Mouse (Mus musculus): ENCODE measurements around the gene Peli3.
A peak's percentile ranks its signal among the peaks of the same experiment; 100 is the strongest.
"Not testable (repeated sequence)": the region's sequence is repeated elsewhere in the genome, so short reads cannot be mapped to it uniquely, and the experiment has no call there.

Gene Peli3

DNA sequence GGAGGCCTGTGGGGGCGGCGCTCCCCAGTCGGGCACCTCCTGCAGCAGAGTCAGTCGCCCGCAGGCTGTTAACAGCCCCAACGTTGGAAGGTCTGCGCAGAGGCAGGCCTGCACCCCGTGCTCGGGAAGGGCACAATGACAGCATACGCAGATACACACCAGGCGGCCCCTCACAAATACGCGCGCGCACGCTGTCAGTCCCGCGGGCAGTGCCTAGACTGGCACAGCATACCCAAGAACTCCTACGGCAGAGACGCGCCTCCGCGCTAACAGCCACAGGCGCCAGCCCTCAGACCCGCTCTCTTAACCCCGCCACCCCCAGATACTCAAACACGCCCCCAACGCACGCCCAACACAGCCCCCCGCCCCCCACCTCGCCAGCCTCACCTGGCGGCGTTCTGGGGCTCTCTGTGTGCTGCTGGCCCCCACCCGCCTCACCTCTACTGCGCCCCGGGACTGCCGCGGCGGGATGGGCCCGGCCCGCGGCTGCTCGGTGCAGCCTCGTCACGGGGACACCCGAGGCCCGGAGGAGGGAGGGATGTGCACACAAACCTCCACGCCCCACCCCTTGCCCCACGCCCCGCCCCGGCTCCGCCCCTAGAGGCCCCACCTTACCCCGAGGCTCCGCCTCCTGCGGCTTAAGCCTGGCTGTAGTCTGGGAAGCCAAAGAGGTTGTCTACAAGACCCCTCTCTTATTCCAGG is at the start of gene Peli3:
Gene Peli3, minus strand, starts transcription at position 577 of the 702 bp plus-strand sequence.
- DNase-seq: peak; percentile 82

DNA sequence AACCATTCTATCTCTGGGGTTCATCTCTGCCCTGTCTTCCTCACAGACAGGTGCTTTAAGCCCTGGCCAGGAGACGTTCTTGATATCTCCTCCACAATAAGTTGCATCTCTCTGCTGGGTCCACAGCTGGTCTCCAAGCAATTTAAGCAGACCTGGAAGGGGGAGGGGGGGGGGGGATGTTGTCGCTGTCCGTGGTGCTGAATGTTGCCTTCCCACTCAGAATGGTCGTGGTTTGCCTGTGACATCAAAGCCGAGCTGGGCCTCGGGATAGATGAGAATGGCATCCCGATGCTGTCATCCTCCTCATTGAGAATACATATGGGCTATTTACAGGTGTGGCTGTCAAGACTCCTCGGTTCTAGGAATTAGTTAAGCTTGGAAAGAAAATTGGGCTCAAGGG is 49.4 kb upstream of the Peli3 start:
- no peak for DNase-seq

DNA sequence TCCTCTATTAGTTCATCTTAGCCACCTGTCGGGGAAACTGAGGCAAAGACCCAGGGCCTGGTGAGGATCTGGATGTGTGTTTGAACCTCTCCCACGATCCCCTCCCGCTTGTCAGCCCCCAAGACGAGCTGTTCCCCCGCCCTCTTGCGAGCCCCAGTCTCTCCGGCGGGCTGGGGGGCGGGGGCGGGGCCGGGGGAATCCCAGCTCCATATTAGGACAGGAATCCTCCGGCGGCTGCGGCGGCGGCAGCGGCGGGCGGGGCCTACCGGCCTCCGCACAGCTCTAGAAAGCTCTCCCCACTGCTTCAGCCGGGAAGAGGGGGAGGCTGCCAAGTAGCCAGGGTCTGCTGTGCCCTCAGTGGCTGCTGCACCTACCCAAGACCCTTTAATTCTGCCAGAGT is 47.8 kb upstream of the Peli3 start:
- peak; percentile 65 for DNase-seq

DNA sequence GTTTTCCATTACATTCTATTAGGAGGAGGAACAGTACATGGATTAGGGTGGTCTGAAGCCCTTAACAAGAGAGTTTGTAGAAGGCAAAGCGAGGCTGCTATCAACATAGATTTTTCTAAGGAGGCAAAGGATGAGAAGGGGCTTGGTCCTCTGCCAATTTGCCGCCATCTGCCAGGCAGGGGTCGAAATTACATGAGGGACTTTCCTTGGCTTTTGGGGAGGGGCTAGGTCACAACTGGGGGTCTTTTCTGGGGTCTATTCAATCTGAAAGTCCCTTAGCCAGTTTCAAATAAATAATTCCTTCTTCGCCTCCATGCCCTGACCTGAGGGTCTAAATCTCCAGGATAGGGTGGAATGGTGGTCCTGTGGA is 47.3 kb upstream of the Peli3 start, which contains the start of gene Npas4:
Gene Npas4, minus strand, starts transcription at position 61 of the 370 bp plus-strand sequence.
- DNase-seq: no peak

DNA sequence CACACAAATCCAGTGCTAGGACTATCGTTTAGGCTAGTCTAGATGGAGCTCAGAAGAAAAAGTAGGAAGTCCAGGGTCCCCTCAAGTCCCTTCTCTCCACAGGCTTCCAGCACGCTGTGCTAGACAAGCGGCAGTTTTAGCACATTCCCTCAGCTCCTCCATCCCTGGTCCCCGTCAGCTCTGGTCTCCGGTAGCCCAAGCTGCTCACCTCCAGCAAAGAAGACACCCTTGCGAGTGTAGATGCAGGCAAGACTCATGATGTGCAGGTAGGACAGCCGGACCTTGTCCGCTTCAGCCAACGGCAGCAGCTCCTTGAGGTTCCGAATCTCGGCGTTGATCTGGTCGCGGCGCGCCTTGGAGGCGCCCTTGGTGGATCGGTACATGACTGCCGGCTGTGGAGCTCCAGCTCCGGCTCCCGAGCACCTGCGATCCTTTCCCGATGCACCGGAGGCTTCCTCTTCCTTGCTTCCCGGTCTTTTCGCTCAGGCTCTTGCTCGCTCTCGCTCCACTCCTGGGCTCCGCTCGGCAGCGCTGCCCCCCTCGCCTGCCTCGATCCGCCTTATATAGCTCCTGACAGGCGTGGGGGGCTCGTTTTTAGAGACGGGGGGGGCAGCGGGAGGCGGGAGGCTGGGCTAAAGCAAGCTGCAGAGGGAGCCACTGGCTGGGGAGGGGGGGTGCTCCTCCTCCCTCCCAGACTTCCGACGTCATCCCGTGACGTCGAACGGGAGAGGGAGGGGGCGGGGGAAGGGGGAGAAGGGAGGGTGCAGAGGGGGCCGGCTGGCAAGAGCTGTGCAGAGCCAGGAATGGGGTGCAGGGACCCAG is 46.7 kb upstream of the Peli3 start:
- peak; percentile 86 for DNase-seq

DNA sequence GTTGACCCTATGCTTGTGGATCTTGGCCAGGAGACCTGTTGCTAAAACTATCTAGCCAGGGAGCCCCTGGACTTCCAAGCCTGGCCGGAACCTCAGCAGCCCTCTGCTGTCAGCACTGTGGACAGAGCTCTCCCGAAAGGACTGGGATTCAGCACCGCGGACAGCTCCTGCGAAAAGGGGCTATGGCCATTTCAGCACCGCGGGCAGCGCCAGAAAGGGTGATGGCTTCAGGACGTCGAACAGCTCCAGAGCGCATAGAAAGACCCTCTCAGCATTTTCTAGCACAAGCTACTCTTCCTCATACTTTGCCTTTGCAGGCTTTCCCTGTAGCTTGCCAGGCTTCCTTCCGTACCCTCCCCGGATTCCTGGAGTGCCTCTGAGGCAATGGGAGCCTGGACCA is 46.1 kb upstream of the Peli3 start:
- DNase-seq: no peak

DNA sequence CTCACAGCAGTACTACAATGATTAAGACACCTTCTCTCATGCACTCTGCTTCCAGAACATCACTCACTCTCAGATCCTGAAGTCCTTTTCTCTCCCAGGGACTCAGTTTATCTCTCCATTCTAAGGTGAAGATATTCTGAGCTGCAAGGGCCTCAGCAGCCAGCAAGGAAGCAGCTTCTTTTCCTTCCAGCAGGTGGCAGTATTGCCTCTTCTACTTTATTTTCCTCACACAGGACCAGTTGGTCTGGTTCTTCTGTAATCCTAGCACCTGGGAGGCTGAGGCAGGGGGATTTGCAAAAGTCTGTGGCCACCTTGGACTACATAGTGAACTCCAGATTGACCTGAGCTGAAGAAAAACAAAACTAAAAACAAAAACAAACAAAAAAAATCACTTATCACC is 38.8 kb upstream of the Peli3 start:
- DNase-seq: no peak

DNA sequence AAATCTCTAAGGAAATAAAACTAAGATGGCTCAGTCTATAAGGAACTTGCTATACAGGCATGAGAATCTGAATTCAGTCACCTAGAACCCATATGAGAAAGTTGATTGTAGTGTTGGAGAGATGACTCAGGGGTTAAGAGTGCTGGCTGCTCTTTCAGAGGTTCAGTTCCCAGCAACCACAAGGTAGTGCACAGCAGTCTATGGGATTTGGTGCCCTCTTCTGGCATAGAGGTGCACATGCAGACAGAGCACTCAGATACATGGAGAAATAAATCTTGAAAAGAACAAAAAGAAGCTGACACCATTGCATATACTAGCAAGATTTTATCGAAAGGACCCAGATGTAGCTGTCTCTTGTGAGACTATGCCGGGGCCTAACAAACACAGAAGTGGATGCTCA is 25.3 kb upstream of the Peli3 start:
- no peak for DNase-seq

DNA sequence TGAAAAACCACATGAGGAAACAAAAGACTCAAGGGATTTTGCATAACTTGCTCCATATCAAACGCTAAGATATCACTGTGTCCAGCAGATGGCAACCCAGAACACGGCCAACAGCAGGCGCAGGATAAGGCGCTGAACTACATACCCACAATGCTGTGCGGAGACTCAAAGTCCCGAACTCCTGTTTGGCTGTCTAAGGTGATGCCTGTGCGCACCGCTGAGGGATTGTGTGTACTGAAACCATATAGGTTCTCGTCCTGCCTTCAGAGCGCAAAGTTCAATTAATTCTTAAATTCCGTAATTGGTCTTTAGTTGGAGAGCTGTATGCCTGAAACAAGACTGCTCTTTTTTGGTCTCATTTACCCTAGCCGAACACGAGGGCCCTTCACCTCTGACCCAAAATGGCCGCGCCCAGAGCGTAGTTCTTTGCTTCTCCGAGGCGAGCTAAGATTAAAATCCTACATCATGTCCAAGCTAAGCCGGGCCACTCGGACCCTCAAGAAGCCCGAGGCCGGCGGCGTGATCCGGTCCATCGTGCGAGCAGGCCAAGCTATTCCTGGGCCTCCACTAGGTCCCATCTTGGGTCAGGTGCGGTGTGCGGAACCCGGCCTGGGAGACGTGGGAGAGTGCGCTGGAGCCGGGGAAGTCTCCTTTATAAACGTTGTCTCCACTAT is 19.1 kb upstream of the Peli3 start, which contains the start of gene Mrpl11:
Gene Mrpl11, plus strand, starts transcription at position 220 of the 674 bp plus-strand sequence.
- peak; percentile 87 for DNase-seq

DNA sequence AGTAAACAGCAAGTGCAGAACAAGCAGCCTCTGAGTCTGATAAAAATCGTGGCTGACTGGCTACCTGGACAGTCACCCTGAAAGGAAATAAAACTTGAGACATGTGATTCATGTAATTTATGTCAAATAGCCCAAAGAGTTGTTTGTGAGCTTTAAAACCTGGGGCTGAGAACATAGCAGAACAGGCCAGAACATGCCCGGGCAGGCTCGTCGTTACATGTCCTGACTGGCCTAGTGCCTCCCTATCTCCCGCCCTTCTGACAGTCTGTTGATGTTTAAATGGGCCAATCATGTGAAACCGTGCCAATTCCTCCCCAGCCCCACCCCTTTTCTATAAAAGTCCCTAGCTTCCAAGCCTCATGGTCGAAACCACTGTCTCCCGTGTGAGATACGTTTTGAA is 5.7 kb upstream of the Peli3 start:
- not testable (repeated sequence) for DNase-seq

DNA sequence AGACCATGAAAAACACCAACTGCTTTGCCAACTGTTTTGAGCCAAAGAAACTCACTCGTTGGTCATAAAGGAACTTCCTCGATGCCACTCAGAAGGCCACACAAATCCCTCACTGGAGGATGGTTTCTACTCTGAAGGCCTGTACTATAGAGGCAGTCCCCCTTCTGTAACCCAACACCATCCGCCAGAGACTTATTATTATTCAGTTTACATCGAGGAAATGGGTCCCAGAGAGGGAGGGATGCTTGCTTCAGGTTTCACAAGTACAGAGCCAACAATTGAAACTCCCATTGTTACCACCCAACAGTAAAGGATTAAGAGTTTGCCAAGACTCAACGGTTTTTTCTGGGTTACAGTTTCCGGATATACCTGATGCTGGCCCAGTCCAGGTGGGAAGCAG is 2.6 kb upstream of the Peli3 start:
- no peak for DNase-seq

DNA sequence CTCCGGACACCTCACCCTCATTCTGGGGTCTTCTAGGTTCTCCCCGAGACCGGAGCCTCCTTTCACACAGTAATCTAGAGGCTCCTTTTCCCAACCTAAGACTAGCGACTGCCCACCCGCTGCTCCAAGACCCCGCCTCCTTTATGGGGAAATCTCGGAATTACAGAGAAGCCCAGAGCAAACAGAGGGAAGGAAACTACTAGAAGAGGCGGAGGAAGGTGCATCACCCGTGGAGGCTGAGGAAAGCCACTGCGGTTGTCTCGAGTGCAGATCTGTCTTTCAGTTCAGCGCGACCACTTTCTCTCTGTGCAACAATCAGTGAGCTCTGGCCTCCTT is 294 bp upstream of the Peli3 start:
- no peak for DNase-seq

DNA sequence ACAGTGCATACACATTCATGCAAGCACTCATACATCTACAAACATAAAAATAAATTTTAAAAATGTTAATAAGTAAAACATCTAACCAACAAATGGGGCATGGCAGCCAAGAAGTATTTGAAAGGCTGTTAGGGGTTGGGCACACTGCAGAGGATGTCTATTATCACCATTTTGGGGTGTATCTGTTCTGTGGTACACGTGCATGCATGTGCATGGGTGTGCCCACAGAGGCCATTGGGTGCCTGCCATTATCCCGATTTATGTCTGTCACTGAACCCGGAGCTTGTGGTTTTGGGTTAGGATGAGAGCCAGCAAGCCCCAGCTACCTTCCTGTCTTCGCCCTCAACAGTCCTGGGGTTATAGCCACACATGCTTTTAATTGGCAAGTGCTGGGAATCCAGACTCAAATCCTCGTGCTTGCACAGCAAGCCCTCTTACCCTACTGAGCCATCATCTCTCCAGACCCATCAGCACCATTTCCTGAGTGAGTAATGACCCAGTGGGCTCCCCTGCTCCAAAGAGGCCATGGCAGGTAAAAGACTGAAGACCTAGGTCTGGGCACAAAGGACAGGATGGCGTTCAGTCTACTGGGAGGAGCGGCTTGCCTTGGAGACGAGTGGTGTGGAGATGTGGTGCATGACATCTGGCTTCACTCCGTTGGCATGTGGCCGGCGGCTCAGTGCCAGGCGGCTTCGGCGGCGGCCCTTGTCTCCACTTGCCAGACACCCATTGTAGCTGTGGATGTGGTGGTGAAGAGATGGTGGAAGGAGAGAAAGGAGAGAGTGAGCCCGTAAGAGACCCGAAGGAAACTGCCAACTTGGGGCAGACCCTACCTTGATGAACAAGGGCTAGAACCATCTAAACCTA is 5.2 kb downstream of the Peli3 start:
- no peak for DNase-seq

DNA sequence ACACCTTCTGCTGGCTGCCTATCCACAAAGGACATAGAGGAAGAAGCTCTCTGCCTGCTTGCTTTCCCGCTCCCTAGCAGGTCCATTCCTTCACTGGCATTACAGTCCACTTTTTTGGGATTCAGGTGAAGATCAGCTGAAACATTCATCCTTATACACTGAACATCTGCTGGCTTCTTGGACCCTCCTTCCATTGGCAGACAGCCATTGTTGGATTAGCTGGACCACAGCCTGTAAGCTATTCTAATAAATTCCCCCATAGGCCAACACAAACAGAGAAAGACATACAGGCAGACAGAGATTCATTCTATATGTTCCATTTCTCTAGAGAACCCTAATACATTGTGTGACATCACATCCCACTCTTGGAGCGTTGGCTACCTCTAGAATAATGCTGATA is 6.0 kb downstream of the Peli3 start:
- no peak for DNase-seq

DNA sequence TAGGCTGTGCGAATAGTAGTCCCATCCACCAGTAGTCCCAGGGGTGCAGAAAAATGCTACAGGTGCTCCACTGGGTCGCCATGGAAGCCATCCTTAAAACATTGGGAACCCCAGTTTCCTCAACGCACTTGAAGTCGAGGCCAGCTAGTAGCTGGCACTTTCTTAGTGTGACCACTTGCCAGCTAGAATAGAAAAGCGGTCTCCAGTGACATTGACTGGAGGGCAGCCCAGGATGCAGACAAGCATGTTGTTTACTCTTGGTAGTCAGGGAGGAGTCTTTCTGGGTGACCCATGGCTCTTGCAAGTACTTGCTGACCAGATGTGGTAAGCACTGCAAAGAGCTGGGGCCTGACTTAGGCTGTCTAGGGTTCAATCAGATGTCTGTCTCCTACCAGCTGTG is 14.1 kb downstream of the Peli3 start:
- no peak for DNase-seq

DNA sequence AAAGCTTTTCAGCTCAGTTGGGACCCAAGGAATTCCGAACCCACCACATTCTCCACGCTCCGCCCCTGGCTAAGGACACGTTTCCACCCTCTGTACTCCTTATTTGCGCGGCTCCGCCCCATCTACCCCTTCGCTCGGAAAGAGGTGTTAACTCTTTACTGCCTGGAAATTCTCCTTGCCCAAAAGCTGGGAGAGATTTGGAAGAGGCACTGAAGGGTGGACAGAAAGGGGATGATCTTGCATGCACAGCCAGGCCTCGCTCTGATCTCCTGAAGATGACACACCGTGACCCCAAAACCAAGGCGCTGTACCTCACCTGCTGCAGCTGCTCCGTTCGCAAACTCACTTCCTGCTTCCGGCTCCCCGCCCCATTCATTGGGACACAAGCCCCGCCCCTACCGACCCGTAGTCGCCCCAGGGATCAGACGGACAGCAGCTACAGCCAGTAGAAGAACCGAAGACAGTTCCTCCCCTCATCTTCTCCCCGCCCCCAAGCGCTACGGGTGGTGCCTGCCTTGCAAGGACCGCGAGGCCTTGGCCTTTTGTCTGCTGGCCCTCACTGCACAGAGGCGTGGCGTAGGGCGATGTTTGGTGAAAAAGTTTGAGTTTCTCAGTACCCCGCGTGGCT is 14.9 kb downstream of the Peli3 start, which contains the start of gene Dpp3:
Gene Dpp3, minus strand, starts transcription at position 384 of the 628 bp plus-strand sequence.
- peak; percentile 98 for DNase-seq

DNA sequence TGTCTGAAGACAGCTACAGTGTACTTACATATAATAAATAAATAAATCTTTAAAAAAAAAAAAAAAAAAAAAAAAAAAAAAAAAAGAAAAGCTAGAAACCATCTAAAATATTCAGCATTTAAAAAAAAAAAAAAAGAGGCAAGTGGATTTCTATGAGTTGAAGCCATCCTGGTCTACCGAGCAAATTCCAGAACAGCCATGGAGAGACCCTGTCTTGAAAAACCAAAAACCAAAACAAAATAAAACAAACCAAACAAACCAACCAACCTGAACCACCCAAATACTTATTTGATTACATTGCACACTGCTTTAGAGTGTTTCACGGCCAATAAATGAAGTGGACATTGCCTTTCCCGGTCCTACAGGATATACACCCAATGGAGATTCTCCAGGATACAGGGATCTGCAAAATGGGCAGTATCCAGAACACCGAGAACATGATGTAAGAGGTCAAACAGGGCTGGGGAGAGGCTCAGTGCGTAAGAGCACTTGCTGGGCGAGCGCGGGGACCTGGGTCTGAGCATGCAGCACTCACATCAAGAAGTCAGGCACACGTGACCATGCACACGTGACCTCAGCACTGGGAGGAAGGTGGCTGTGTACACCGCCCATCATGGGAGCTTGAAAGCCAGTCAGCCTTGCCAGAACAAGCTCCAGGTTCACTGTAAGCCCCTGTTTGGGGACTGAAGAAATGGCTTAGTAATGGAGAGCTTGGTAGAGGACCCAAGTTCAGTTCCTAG is 17.6 kb downstream of the Peli3 start:
- DNase-seq: no peak

DNA sequence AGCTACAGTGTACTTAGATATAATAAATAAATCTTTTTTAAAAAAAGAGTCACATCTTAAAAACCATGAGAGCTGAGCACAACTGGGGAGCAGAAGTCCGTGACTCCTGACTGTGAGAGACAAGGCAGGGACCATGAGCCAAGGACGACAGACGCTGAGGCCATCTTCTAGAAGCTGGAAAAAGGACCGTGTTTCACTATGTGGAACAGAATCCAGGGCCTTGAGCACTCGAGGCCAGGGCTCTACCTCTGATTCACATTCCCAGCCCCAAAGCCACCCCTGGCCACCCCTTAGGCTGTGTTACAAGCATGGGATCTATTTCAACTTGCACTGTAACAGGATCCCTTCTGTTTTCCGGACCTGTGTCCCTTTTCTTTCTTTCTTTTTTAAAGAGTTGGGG is 23.3 kb downstream of the Peli3 start:
- DNase-seq: no peak

DNA sequence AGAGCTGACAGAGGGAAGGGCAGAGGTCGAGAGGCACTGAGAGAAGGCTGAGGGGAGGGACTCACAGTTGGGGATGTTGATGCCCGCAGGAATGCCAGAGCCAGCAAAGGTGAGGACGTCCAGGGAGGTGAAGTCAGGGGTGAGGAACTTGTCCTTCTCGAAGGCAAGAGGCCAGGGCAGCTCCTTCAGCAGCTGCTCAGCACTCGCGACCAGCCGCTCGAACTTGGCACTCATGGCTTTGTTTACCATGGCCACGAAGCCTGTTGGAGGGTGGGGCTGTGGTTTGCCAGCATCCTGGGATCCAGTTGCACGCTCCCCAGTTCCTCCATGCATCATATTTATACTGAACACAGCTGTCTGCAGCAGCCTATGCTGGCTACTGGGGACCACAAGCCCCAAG is 26.1 kb downstream of the Peli3 start:
- no peak for DNase-seq

DNA sequence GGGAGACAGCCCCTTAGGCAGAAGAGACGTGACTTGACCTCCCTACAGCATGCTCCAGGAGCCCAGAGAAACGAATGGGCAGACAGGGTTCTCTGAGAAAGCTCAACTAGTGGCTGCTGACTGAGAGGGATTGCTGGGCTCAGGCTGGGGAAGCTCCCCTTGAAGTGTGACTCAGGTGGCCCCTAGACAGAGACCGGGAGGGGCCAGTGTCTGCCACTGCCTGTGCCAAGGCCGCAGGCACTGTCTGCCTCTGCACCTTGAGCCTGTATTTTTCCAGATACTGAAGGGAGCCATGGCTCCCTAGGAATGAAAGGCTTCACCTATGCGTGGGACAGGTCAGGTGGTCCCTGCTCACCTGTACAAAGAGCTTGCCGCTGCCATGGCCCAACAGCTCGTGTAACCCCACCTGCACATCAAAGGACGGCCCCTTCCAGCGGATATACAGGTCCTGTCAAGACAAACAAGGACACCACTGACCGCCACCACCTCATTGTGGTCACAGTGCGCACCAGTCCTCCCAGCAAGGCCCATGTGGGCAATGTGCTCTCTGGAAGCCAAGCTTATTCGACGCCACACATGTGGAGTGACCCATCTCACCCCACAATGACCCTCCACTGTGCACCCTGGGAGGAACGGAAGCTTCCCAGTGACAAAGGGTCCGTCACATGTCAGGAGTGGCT is 26.9 kb downstream of the Peli3 start:
- no peak for DNase-seq

DNA sequence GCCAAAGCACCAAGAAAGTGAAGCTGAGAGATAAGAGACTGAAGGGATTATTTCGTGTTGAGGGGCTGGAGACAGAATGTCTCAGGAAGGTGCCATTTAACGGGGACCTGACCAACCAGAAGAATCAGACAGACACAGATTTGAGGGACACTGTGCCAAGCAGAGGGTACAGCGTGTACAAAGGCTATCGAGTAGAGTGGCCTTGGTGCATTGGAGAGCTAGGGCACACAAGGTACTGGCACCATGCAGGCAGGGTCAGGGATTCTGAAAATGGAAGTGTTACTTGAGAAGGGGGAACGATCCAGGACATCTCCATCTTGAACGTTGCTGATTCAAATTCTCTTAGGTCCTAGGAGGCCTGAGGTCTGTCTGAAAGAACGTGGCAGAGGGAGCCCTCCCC is 33.6 kb downstream of the Peli3 start:
- DNase-seq: no peak
